Comparison of ENCODE assay signal across 8 mouse cellular contexts in the genomic region with DNA sequence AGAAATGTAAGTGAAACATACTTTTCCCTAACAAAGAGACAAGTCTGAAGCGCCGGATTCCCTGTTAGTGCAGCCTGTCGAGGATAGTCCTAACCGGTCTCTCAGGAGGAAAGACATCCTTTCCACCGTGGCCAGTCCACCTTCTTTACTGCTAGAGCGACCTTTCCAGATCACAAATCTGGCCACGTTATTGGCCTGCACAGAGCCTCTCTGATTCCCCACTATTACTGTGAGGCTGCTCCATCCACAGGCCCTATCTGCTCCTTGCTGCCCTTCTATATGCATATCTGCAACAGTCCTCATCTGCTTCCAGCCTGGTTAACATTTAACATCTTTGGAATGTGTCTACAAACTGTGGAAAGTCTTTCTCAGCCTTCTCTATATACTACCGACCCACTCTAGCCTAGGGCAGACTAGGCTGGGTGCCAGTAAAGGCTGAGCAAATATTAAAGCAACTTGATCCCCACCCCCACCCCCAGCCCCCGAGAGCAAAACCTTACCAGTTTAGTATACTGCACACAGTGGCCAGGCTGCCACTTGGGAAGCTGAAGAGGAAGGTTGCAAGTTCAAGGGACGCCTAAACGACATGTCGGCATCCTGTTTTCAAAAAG. TPM values are rescaled to one million over a fixed set of nuclear protein-coding genes. Genes with fewer than 3 reads are reported as not detected.
DNase-seq lines count a peak whose midpoint lies in the region; ATAC-seq and TF ChIP-seq lines count a peak whose summit lies in the region.

No protein-coding gene starts in this region.

- no peak for DNase-seq in heart, postnatal 0 days (ENCODE audit: low spot score)
- no peak for DNase-seq in heart, postnatal 36 days
- peak; percentile 84 to 86 for DNase-seq in kidney, postnatal 36 days
- DNase-seq in urinary bladder, postnatal 4 days (ENCODE audit: low spot score in 2 of 2), result no peak
- no peak for DNase-seq in thymus, postnatal 25 days
- DNase-seq in thymus, postnatal 10 days (ENCODE audit: low spot score in 2 of 2), result no peak

- 55% methylated on average over 12 of the region's 12 CpGs for WGBS in heart, postnatal 0 days
- 36% methylated on average over 12 of the region's 12 CpGs for WGBS in intestine, embryonic 15.5 days
- WGBS in neural tube, embryonic 13.5 days, result 75% methylated on average over 12 of the region's 12 CpGs

- ATAC-seq in heart, postnatal 0 days (ENCODE audit: insufficient read depth, low read depth), result no peak
- peak; percentile 82 for ATAC-seq in intestine, embryonic 15.5 days
- no peak for ATAC-seq in neural tube, embryonic 13.5 days (ENCODE audit: low read depth)

- H3K4me1 ChIP-seq in heart, postnatal 0 days (ENCODE audit: control insufficient read depth, insufficient read depth), result peaks cover 22% of the 10 kb centered on the region
- peaks cover 38% of the 10 kb centered on the region for H3K4me1 ChIP-seq in intestine, embryonic 15.5 days (replicated peaks)
- peaks cover 61% of the 10 kb centered on the region for H3K4me1 ChIP-seq in neural tube, embryonic 13.5 days (replicated peaks)

- H3K9me3 ChIP-seq in heart, postnatal 0 days (replicated peaks; ENCODE audit: control insufficient read depth, low read length), result no peaks in the 10 kb centered on the region
- H3K9me3 ChIP-seq in intestine, embryonic 15.5 days, result no peaks in the 10 kb centered on the region
- H3K9me3 ChIP-seq in neural tube, embryonic 13.5 days, result no peaks in the 10 kb centered on the region

- TF ChIP-seq CTCF in heart, postnatal 0 days (IDR thresholded peaks at IDR 0.05; ENCODE audit: low read depth), result no peak

- no peak overlapping the region for H3K4me3 ChIP-seq in heart, postnatal 0 days (ENCODE audit: low read depth, low read length)
- no peak overlapping the region for H3K4me3 ChIP-seq in intestine, embryonic 15.5 days (replicated peaks)
- no peak overlapping the region for H3K4me3 ChIP-seq in neural tube, embryonic 13.5 days

- H3K27ac ChIP-seq in heart, postnatal 0 days (ENCODE audit: low read depth), result peak overlapping the region; percentile 51
- H3K27ac ChIP-seq in intestine, embryonic 15.5 days, result peak overlapping the region; percentile 85
- H3K27ac ChIP-seq in neural tube, embryonic 13.5 days (replicated peaks), result peak overlapping the region; percentile 34; the same call in 1 of the 2 replicates

- 0 out of 2 replicates have a peak overlapping the region, but pooled peaks have one; percentile 8 for H3K9ac ChIP-seq in heart, postnatal 0 days (replicated peaks; ENCODE audit: low read depth, low read length)
- H3K9ac ChIP-seq in intestine, embryonic 15.5 days, result no peak overlapping the region
- peak overlapping the region; percentile 31; the same call in 1 of the 2 replicates for H3K9ac ChIP-seq in neural tube, embryonic 13.5 days

- no peak for TF ChIP-seq EP300 in heart, postnatal 0 days (IDR thresholded peaks at IDR 0.05; ENCODE audit: low read depth)

- no peaks in the 10 kb centered on the region for H3K27me3 ChIP-seq in heart, postnatal 0 days (ENCODE audit: control insufficient read depth, insufficient read depth, low read length)
- H3K27me3 ChIP-seq in intestine, embryonic 15.5 days (replicated peaks), result no peaks in the 10 kb centered on the region
- H3K27me3 ChIP-seq in neural tube, embryonic 13.5 days, result no peaks in the 10 kb centered on the region

- H3K36me3 ChIP-seq in heart, postnatal 0 days (replicated peaks; ENCODE audit: control insufficient read depth, insufficient read depth, low read length), result no peaks in the 10 kb centered on the region
- H3K36me3 ChIP-seq in intestine, embryonic 15.5 days, result no peaks in the 10 kb centered on the region
- H3K36me3 ChIP-seq in neural tube, embryonic 13.5 days, result no peaks in the 10 kb centered on the region

- H3K4me2 ChIP-seq in heart, postnatal 0 days (ENCODE audit: low read depth, low read length), result no peak overlapping the region
- no peak overlapping the region; the same call in 1 of the 2 replicates for H3K4me2 ChIP-seq in intestine, embryonic 15.5 days (replicated peaks)
- H3K4me2 ChIP-seq in neural tube, embryonic 13.5 days, result no peak overlapping the region

- intact Hi-C loops in heart, postnatal 36 days (cut with DNase I), result loop anchor here (5.0 kb wide), 2 partner anchors 34 to 104 kb away; no protein-coding TSS in a partner anchor

RNA-seq across cellular contexts. Expression of a gene that starts 44.1 kb away (rescaled TPM):
- 56.8 and 77.3 TPM in 2 replicates for total RNA-seq in heart, postnatal 0 days (2014; rRNA removed; ENCODE audit: low replicate concordance)
- 30.5 and 31.3 TPM in 2 replicates for polyA plus RNA-seq in heart, postnatal 0 days (2015; fragmentation: Nextera tagmentation; extraction: Ambion mirVana)
- 100 to 1,000 TPM; 101 to 113 TPM for total RNA-seq in heart, postnatal 36 days (2021)
- 22.3 and 27.1 TPM in 2 replicates for polyA plus RNA-seq in intestine, embryonic 15.5 days (2015; fragmentation: Nextera tagmentation; extraction: Ambion mirVana)
- 52.8 and 61.4 TPM in 2 replicates for polyA plus RNA-seq in neural tube, embryonic 13.5 days (2015; fragmentation: Nextera tagmentation; extraction: Ambion mirVana)

RNA-seq across cellular contexts. Expression of a gene that starts 44.5 kb away (rescaled TPM):
- 2.0 and 2.9 TPM in 2 replicates for total RNA-seq in heart, postnatal 0 days (2014; rRNA removed; ENCODE audit: low replicate concordance)
- 2.1 and 2.9 TPM in 2 replicates for polyA plus RNA-seq in heart, postnatal 0 days (2015; fragmentation: Nextera tagmentation; extraction: Ambion mirVana)
- 1 to 10 TPM; 2.4 to 2.5 TPM for total RNA-seq in heart, postnatal 36 days (2021)
- 1.9 and 2.1 TPM in 2 replicates for polyA plus RNA-seq in intestine, embryonic 15.5 days (2015; fragmentation: Nextera tagmentation; extraction: Ambion mirVana)
- polyA plus RNA-seq in neural tube, embryonic 13.5 days (2015; fragmentation: Nextera tagmentation; extraction: Ambion mirVana), result 3.8 TPM in 2 replicates

Comparison
In these comparisons a context has a peak if more than half of its experiments do, and no peak if none do; other contexts are left out.
1. DNase-seq: peak in kidney, postnatal 36 days (2 of 2); none in heart, postnatal 0 days (single experiment), heart, postnatal 36 days (0 of 2), urinary bladder, postnatal 4 days (0 of 2), thymus, postnatal 25 days (single experiment) and thymus, postnatal 10 days (0 of 2).
2. H3K27ac ChIP-seq: peak in every context shown above with its lines; median percentile 85 in intestine, embryonic 15.5 days; 51 in heart, postnatal 0 days; 34 in neural tube, embryonic 13.5 days.